Mouse (Mus musculus): Measurements from ENCODE around the gene Cdkl2.

The Cdkl2 gene

GRCm38 (mm10) chr5:91993061-91993460 is 50.6 kb downstream of the Cdkl2 start:
- DNase-seq (ENCODE audit: inconsistent ontology term), result no peak

DNA sequence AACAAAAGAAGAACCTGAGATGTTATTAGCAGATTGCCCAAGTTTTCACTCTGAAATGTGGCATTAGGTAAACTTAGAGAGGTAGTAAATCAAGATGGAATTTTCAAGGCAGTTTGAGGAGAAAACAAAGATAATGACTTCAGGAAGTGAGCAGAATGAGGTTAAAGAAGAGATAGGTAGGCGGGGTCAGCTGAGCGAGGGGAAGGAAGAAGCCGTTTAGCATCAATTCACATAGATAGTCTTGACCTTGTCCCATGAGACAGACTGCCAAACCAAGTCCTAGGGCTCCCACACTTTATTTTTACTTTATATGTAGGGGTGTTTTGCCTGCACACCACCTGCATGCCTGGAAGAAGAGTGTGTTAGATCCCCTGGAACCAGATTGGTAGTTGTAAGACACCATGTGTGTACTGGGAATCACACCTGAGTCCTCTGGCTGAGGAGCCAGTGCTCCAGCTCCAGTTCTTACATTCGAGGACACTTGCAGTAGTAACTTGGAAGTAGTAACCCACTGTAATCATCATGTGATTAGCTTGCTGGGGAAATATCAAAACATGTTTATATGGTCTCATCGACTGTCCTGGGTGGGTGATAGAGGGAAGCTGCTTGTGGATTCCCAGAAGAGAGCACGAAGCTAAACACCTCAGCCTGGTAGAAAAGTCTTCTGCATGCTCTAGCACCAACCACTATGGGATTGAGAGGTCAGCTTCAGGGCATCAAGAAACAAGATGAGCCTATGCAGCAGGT is 52.3 kb downstream of the Cdkl2 start:
- no peak for DNase-seq (ENCODE audit: inconsistent ontology term)

- peak; percentile 84 for DNase-seq (ENCODE audit: inconsistent ontology term)
Measured at GRCm38 (mm10) chr5:91989261-91989660, 54.4 kb downstream of the Cdkl2 start.

DNA sequence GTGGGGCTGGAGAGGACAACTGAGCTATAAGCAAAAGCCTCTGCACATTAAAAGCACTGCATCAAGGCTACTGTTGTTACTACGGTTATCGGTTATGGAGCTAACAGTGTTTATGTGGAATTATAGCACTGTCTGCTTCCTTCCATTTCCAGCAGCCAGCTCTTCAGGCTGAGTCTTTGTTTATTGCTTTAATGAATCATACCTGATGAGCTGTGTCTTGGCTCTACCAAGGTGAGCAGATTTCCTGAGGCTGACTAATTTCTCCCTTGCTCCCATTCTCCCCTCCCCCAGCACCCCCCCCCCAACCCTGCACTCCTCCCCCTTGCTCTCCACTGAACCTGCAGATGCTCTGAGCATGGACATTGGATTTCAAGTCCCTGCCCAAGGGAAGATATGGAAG is 55.9 kb downstream of the Cdkl2 start:
- DNase-seq (ENCODE audit: inconsistent ontology term), result no peak

DNA sequence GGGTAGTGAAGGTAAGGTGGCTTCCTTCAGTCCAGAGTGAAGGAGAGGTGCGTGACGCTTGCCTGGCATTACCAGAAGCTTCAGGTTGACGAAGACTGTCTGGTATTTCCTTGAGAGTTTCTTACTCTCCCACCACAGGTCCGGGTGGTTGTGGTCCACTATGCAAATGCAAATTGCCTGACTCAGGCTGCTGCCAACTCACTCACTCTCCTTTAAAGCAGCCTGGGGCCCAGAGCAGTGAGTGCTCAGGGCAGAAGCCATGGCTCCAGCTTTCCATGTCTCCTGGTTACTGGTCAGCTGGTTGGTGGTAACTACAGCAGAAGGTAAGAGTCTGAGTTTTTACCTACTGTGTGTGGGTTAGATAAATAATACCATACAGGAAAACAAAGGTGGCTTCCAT is 56.4 kb downstream of the Cdkl2 start, which contains the start of gene Odaph:
Gene Odaph, plus strand, starts transcription at position 240 of the 400 bp plus-strand sequence.
- no peak for DNase-seq (ENCODE audit: inconsistent ontology term)

- DNase-seq (ENCODE audit: inconsistent ontology term), result peak; percentile 40
Measured at GRCm38 (mm10) chr5:91985721-91986120, 58.0 kb downstream of the Cdkl2 start.

DNA sequence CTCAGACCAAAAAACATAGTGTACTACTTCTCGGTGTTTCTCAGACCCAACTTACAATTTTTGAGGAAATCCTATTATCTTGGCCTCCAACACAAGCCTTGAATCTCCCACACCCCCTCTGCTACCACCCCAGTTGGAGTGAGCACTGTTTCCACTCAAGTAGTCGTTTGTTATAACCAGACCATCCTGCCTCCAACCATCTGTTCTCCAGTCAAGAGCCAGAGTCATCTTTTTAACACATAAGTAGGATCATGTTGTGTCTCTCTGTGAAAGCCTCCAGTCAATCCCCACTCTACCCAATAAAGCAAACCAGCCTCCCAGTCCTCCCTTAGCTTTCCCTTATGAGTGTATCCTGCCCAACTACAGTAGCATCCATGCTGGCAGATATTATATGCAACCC is 60.2 kb downstream of the Cdkl2 start:
- DNase-seq (ENCODE audit: inconsistent ontology term), result no peak

GRCm38 (mm10) chr5:91981176-91981840 is 62.4 kb downstream of the Cdkl2 start:
- no peak for DNase-seq (ENCODE audit: inconsistent ontology term)

DNA sequence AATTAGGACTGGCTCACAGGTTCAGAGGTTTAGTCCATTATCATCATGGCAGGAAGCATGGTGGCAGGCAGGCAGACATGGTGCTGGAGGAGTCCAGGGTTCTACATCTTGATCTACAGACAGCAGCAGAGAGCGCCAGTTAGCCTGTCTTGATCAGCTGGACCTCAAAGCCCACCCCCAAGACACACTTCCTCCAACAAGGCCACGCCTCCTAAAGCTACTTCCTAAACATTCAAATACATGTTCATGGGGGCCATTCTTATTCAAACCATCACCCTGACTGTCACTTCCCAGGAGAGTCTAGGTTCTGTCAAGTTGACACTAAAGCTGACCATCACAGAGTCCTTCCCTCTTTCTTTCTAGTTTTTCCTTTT is 66.3 kb downstream of the Cdkl2 start:
- DNase-seq (ENCODE audit: inconsistent ontology term), result no peak

DNA sequence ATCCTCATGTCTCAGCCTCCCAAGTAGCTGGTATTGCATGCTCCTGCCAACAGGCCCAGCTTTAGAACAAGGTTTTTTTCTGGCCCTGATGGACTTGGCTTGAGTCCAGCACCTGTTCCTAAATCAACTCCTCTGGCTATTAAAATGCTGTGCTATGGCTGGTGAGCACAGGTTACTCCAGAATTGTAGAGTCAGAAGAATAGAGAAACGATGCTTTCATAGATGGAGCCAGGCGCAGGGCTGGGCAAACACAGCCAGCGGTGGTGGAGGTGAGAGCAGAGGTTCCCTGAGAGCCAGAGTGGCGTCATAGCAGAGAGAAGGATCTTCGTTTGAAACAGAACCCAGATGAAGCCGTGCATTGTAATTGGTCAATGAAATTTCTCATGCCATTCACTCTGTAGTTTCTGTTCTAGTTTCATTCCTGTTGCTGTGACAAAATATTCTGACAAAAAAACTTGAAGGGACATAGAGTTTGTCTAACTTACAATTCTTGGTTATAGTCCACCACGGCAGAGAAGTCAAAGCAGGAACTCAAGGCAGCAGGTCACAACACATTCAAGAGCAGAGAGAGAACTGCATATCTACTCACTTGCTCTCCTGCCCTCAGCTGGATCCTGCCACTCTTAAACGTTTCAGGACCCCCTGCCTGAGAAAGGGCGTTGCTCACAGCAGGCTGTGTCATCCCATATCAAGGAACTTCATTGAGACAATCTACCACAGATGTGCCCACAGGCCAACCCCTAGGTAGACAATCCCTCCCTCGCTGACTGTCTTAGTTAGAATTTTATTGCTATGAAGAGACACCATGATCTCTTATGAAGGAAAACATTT is 66.9 kb downstream of the Cdkl2 start:
- no peak for DNase-seq (ENCODE audit: inconsistent ontology term)

DNA sequence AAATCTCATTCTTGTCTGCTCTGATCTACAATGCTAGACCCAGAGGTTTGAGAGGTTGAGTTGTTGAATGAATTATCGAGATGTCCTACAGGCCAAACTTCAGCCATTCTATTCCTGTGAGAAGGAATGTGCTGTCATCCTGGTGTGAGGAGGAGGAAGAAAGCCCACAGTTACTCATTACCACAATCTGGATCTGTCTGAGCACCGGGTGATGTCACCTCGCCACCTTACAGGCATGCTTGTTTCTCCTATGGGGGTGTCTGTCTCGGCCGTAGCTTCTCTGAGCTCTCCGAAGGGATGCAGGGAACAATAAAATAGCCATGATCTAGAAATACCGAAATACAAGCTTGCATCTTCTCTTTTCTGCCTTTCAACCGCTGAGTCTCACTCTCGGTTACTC is 67.9 kb downstream of the Cdkl2 start:
- no peak for DNase-seq (ENCODE audit: inconsistent ontology term)

- no peak for DNase-seq (ENCODE audit: inconsistent ontology term)
Measured at GRCm38 (mm10) chr5:91974002-91974401, 69.7 kb downstream of the Cdkl2 start.

- DNase-seq (ENCODE audit: inconsistent ontology term), result no peak
Measured at GRCm38 (mm10) chr5:91972046-91972445, 71.6 kb downstream of the Cdkl2 start.

DNA sequence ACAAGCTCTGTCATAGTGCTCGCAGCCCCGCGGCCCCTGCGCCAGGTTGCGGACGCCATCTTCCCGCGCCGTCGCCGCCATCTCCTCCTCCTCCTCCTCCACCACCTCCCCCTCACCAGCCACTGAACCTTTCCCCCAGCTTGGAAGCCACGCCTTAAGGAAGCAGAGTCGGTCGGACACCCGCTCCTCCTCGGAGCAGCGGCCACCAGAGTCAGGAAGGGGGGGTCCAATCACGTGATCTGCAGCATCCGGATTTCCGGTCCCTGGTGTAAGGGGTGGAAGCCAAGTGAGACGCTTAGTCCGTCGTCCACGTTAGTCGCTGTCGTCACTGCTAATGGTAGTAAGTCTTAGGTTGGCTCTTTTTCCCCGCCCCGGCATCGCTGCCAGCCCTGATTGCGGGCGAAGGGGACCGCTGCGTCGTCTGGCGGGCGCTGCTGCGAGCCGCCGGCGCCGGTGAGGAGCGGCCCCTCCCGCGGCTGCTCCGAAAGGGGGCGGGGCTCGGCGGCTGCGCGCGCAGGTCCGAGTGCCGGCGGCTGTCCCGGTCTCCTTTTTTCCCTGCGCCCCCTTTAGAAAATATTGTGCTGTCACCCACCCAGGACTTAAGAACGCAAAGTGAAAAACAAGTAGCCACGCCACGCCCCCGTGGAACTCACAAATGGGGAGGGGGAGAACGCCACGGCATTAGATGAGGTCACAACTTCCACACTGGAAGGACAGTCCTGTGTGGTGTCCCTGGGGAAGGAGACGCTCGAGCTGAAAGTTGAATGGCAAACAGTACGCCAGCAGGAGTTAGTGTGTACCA is 80.8 kb downstream of the Cdkl2 start, which contains the start of gene Rchy1:
Gene Rchy1, minus strand, starts transcription at position 430 of the 802 bp plus-strand sequence.
- peak; percentile 97 for DNase-seq (ENCODE audit: inconsistent ontology term)

- DNase-seq (ENCODE audit: inconsistent ontology term), result peak; percentile 81
Measured at GRCm38 (mm10) chr5:91962259-91962638, 81.4 kb downstream of the Cdkl2 start.

DNA sequence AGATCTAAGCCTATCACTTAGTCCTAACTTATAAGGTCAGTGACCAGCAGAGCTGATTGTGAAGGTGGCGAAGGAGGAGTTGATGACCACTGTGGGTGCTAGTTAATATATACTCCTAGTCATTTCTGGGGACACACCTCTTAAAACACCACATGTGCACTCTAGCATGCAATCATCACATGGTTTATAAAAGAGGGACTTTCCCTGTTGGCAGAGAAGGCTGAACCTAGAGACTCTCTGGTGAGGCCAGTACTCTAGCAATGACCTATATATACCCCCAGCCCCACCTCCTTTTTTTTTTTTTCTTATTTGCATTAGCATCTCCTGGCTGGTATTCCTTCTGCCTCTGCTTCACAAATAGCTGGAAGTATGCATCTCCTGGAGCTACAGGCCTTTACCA is 82.3 kb downstream of the Cdkl2 start:
- DNase-seq (ENCODE audit: inconsistent ontology term), result peak; percentile 40

DNA sequence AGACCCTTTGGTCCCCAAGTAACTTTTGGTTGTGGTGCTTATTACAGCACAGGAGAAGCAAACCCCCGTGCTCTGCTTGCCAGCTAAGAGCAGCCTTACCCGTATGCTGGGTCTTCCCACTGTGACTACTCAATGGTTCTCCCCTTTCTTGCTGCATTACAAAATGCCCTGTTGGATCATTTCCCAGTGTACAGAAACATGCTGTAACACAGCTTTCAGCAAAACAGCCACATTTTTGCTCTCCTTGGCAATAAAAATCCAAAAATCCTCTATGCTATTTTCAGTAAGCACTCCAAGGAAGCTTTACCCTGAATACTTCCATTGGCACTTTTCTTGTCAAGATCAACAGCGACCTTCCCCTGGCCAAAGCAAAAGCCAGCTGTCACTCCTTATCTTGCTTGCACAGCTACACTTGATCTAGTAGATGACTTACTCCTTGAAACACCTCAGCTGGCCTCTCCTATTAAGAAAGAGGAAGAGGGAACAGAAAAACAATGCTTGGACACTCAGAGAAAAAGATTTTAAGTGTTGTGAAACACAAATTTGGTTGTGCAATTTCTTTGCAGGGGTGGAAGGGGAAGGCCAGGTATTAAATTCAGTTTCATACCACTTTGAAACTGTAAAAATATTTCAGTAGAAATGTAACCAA is 83.0 kb downstream of the Cdkl2 start:
- no peak for DNase-seq (ENCODE audit: inconsistent ontology term)

DNA sequence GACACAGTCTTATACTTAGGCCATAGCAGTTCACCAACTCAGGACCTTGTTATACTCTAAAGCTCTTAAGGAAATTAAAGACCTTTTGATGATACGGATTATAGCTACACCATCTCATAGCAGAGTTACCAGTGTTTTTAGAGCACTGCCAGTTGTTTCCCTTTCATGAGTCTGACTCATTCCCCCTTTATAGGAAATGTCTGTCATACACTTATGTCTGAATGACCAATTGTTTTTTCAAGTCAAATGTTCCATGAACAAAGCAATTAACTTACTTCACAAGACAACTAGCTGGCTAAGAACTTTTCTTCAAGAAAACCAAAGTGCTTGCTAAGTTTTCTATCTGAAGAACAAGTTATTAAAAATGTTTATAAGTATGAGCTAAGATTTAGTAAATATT is 83.7 kb downstream of the Cdkl2 start:
- no peak for DNase-seq (ENCODE audit: inconsistent ontology term)

DNA sequence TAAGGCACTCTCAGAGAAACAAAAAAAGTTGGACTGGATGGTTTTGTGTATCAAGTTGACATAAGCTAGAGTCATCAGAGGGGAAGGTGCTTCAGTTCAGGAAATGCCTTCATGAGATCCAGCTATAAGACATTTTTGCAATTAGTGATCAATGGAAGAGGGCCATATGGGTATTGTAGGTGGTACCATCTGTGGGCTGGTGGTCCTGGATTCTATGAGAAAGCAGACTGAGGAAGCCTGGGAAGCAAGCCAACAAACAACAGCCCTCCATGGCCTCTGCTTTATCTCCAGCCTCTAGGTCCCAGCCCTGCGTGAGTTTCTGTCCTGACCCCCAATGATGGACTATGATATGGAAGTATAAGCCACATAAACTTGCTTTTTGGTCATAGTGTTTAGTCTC is 84.6 kb downstream of the Cdkl2 start:
- DNase-seq (ENCODE audit: inconsistent ontology term), result no peak

- no peak for DNase-seq (ENCODE audit: inconsistent ontology term)
Measured at GRCm38 (mm10) chr5:91956991-91957760, 86.5 kb downstream of the Cdkl2 start.

All from Muller cell, postnatal 12 days (primary cell).